Mouse (Mus musculus): ENCODE measurements around the gene Adat3. TPM values are rescaled to one million over a fixed set of nuclear protein-coding genes. Genes with fewer than 3 reads are reported as not detected.

Adat3 gene
- polyA plus RNA-seq (2012; rRNA removed; ENCODE audit: low replicate concordance): 11.8 and 32.4 TPM in 2 replicates

GRCm38 (mm10) chr10:80602698-80603325 lies at the start of gene Adat3, which contains the start of gene Scamp4:
Adat3 (plus strand) TSS chr10:80602880.
Scamp4 (plus strand) TSS chr10:80602872.

GRCm38 (mm10) chr10:80561116-80561944 lies 41.4 kb upstream of the Adat3 start, which contains the start of gene Rexo1:
Rexo1 (minus strand) TSS chr10:80561560.

GRCm38 (mm10) chr10:80577195-80578130 lies 25.2 kb upstream of the Adat3 start, which contains the start of gene Klf16:
Klf16 (minus strand) TSS chr10:80577321.

GRCm38 (mm10) chr10:80589879-80590854 lies 12.5 kb upstream of the Adat3 start, which contains the start of gene Abhd17a:
Abhd17a (minus strand) TSS chr10:80590341.

GRCm38 (mm10) chr10:80605721-80606120 lies 3.0 kb downstream of the Adat3 start, which contains the start of gene Gm49322:
Gm49322 (plus strand) TSS chr10:80606021.

GRCm38 (mm10) chr10:80622661-80623456 lies 20.2 kb downstream of the Adat3 start, which contains the start of gene Csnk1g2:
Csnk1g2 (plus strand) TSS chr10:80622838.

GRCm38 (mm10) chr10:80656863-80657623 lies 54.4 kb downstream of the Adat3 start, which contains the start of gene Btbd2:
Btbd2 (minus strand) TSS chr10:80657071.

Other genes with a start within 250 kb of the Adat3 start
- 2.2 and 3.0 TPM in 2 replicates for gene Plk5, start 246.4 kb upstream of the Adat3 start, polyA plus RNA-seq (2012; rRNA removed; ENCODE audit: low replicate concordance)
- 13.8 and 47.5 TPM in 2 replicates for gene Mex3d, start 215.2 kb upstream of the Adat3 start, polyA plus RNA-seq (2012; rRNA removed; ENCODE audit: low replicate concordance)
- 134 and 161 TPM in 2 replicates for gene Mbd3, start 203.3 kb upstream of the Adat3 start, polyA plus RNA-seq (2012; rRNA removed; ENCODE audit: low replicate concordance)
- gene Uqcr11, start 196.1 kb upstream of the Adat3 start, polyA plus RNA-seq (2012; rRNA removed; ENCODE audit: low replicate concordance): 1,950 and 2,616 TPM in 2 replicates
- gene Tcf3, start 169.2 kb upstream of the Adat3 start, polyA plus RNA-seq (2012; rRNA removed; ENCODE audit: low replicate concordance): 78.7 and 199 TPM in 2 replicates
- gene Onecut3, start 108.0 kb upstream of the Adat3 start, polyA plus RNA-seq (2012; rRNA removed; ENCODE audit: low replicate concordance): not detected in 2 replicates
- 0.05 and 0.06 TPM in 2 replicates for gene Atp8b3, start 63.8 kb upstream of the Adat3 start, polyA plus RNA-seq (2012; rRNA removed; ENCODE audit: low replicate concordance)
- gene Rexo1, start 41.3 kb upstream of the Adat3 start, polyA plus RNA-seq (2012; rRNA removed; ENCODE audit: low replicate concordance): 51.6 and 93.8 TPM in 2 replicates
- 17.2 and 59.7 TPM in 2 replicates for gene Klf16, start 25.6 kb upstream of the Adat3 start, polyA plus RNA-seq (2012; rRNA removed; ENCODE audit: low replicate concordance)
- 205 and 464 TPM in 2 replicates for gene Abhd17a, start 12.5 kb upstream of the Adat3 start, polyA plus RNA-seq (2012; rRNA removed; ENCODE audit: low replicate concordance)
- gene Scamp4, start within 50 bp of the Adat3 start, polyA plus RNA-seq (2012; rRNA removed; ENCODE audit: low replicate concordance): 135 and 145 TPM in 2 replicates
- 2.7 and 3.6 TPM in 2 replicates for gene Gm49322, start 3.1 kb downstream of the Adat3 start, polyA plus RNA-seq (2012; rRNA removed; ENCODE audit: low replicate concordance)
- gene Csnk1g2, start 20.0 kb downstream of the Adat3 start, polyA plus RNA-seq (2012; rRNA removed; ENCODE audit: low replicate concordance): 181 and 382 TPM in 2 replicates
- gene Btbd2, start 54.2 kb downstream of the Adat3 start, polyA plus RNA-seq (2012; rRNA removed; ENCODE audit: low replicate concordance): 87.3 and 118 TPM in 2 replicates
- gene Mknk2, start 75.2 kb downstream of the Adat3 start, polyA plus RNA-seq (2012; rRNA removed; ENCODE audit: low replicate concordance): 740 and 1,180 TPM in 2 replicates
- gene Mob3a, start 99.1 kb downstream of the Adat3 start, polyA plus RNA-seq (2012; rRNA removed; ENCODE audit: low replicate concordance): 80.9 and 125 TPM in 2 replicates
- 46.0 and 58.0 TPM in 2 replicates for gene Izumo4, start 99.3 kb downstream of the Adat3 start, polyA plus RNA-seq (2012; rRNA removed; ENCODE audit: low replicate concordance)
- 127 and 144 TPM in 2 replicates for gene Ap3d1, start 139.4 kb downstream of the Adat3 start, polyA plus RNA-seq (2012; rRNA removed; ENCODE audit: low replicate concordance)
- gene Dot1l, start 152.3 kb downstream of the Adat3 start, polyA plus RNA-seq (2012; rRNA removed; ENCODE audit: low replicate concordance): 18.6 and 59.0 TPM in 2 replicates
- gene Sf3a2, start 195.3 kb downstream of the Adat3 start, polyA plus RNA-seq (2012; rRNA removed; ENCODE audit: low replicate concordance): 28.5 and 70.7 TPM in 2 replicates
- 48.7 and 79.2 TPM in 2 replicates for gene Plekhj1, start 195.7 kb downstream of the Adat3 start, polyA plus RNA-seq (2012; rRNA removed; ENCODE audit: low replicate concordance)
- gene Amh, start 202.4 kb downstream of the Adat3 start, polyA plus RNA-seq (2012; rRNA removed; ENCODE audit: low replicate concordance): 0.47 and 3.1 TPM in 2 replicates
- gene Jsrp1, start 210.6 kb downstream of the Adat3 start, polyA plus RNA-seq (2012; rRNA removed; ENCODE audit: low replicate concordance): 0.38 and 44.2 TPM in 2 replicates
- 1,126 and 1,128 TPM in 2 replicates for gene Oaz1, start 223.8 kb downstream of the Adat3 start, polyA plus RNA-seq (2012; rRNA removed; ENCODE audit: low replicate concordance)
- 3.3 TPM in 1 of 2 replicates, not detected in the other for gene Lingo3, start 241.2 kb downstream of the Adat3 start, polyA plus RNA-seq (2012; rRNA removed; ENCODE audit: low replicate concordance)